Mouse (Mus musculus): ENCODE results near the gene Tshz2. TPM values are rescaled to one million over a fixed set of nuclear protein-coding genes. Genes with fewer than 3 reads are reported as not detected.

Gene Tshz2
- polyA plus RNA-seq, 1 experiment: 6.2 TPM

- no peak overlapping the region for H3K4me3 ChIP-seq (replicated peaks; ENCODE audit: extremely low read depth, low read depth, low read length)
- no peak for TF ChIP-seq POLR2A (IDR thresholded peaks at IDR 0.05; ENCODE audit: borderline replicate concordance, extremely low read depth, low read depth, low read length)
- DNase-seq: no peak
- no peaks in the 10 kb centered on the region for H3K4me1 ChIP-seq (ENCODE audit: control insufficient read depth, insufficient read depth, low read length)
- 97% methylated on average over 8 of the region's 8 CpGs for WGBS
Observed at GRCm38 (mm10) chr2:169812055-169812454, 179.2 kb downstream of the Tshz2 start.

GRCm38 (mm10) chr2:169812940-169813339 lies 180.1 kb downstream of the Tshz2 start:
- no peak for DNase-seq
- Histone ChIP-seq H3K4me3 (replicated peaks; ENCODE audit: extremely low read depth, low read depth, low read length) (no peak overlapping the region), H3K4me1 (ENCODE audit: control insufficient read depth, insufficient read depth, low read length) (no peaks in the 10 kb centered on the region)
- TF ChIP-seq CTCF (IDR thresholded peaks at IDR 0.05; ENCODE audit: insufficient read depth, low read length) (no peak), POLR2A (IDR thresholded peaks at IDR 0.05; ENCODE audit: borderline replicate concordance, extremely low read depth, low read depth, low read length) (no peak)
- WGBS: 88% methylated on average over 7 of the region's 7 CpGs

- WGBS: 70% methylated on average over 3 of the region's 3 CpGs
- Histone ChIP-seq H3K4me3 (replicated peaks; ENCODE audit: extremely low read depth, low read depth, low read length) (no peak overlapping the region), H3K4me1 (ENCODE audit: control insufficient read depth, insufficient read depth, low read length) (no peaks in the 10 kb centered on the region)
- no peak for DNase-seq
- TF ChIP-seq POLR2A (IDR thresholded peaks at IDR 0.05; ENCODE audit: borderline replicate concordance, extremely low read depth, low read depth, low read length) (no peak), CTCF (IDR thresholded peaks at IDR 0.05; ENCODE audit: insufficient read depth, low read length) (no peak)
Observed at GRCm38 (mm10) chr2:169814351-169814750, 181.5 kb downstream of the Tshz2 start.

- no peak for DNase-seq
- no peak for TF ChIP-seq CTCF (IDR thresholded peaks at IDR 0.05; ENCODE audit: insufficient read depth, low read length)
- no peak for TF ChIP-seq POLR2A (IDR thresholded peaks at IDR 0.05; ENCODE audit: borderline replicate concordance, extremely low read depth, low read depth, low read length)
- Histone ChIP-seq H3K4me3 (replicated peaks; ENCODE audit: extremely low read depth, low read depth, low read length) (no peak overlapping the region), H3K4me1 (ENCODE audit: control insufficient read depth, insufficient read depth, low read length) (no peaks in the 10 kb centered on the region)
- WGBS: 75% methylated on average over 10 of the region's 10 CpGs
Observed at GRCm38 (mm10) chr2:169814757-169815156, 181.9 kb downstream of the Tshz2 start.

- H3K4me1 ChIP-seq (ENCODE audit: control insufficient read depth, insufficient read depth, low read length): no peaks in the 10 kb centered on the region
- TF ChIP-seq POLR2A (IDR thresholded peaks at IDR 0.05; ENCODE audit: borderline replicate concordance, extremely low read depth, low read depth, low read length) (no peak), CTCF (IDR thresholded peaks at IDR 0.05; ENCODE audit: insufficient read depth, low read length) (no peak)
- 70% methylated on average over 9 of the region's 9 CpGs for whole genome bisulfite sequencing
- no peak for DNase-seq
- H3K4me3 ChIP-seq (replicated peaks; ENCODE audit: extremely low read depth, low read depth, low read length): no peak overlapping the region
Observed at GRCm38 (mm10) chr2:169821021-169821441, 188.2 kb downstream of the Tshz2 start.

- WGBS: 56% methylated on average over 12 of the region's 12 CpGs
- no peak for DNase-seq
- TF ChIP-seq CTCF (IDR thresholded peaks at IDR 0.05; ENCODE audit: insufficient read depth, low read length): no peak
- Histone ChIP-seq H3K4me3 (replicated peaks; ENCODE audit: extremely low read depth, low read depth, low read length) (no peak overlapping the region), H3K4me1 (ENCODE audit: control insufficient read depth, insufficient read depth, low read length) (no peaks in the 10 kb centered on the region)
Observed at GRCm38 (mm10) chr2:169825908-169826307, 193.1 kb downstream of the Tshz2 start.

GRCm38 (mm10) chr2:169826316-169826715 lies 193.5 kb downstream of the Tshz2 start:
- DNase-seq: no peak
- H3K4me1 ChIP-seq (ENCODE audit: control insufficient read depth, insufficient read depth, low read length): no peaks in the 10 kb centered on the region
- 30% methylated on average over 15 of the region's 15 CpGs for WGBS
- TF ChIP-seq CTCF (IDR thresholded peaks at IDR 0.05; ENCODE audit: insufficient read depth, low read length) (no peak), POLR2A (IDR thresholded peaks at IDR 0.05; ENCODE audit: borderline replicate concordance, extremely low read depth, low read depth, low read length) (no peak)
- no peak overlapping the region for H3K4me3 ChIP-seq (replicated peaks; ENCODE audit: extremely low read depth, low read depth, low read length)

GRCm38 (mm10) chr2:169826833-169827232 lies 194.0 kb downstream of the Tshz2 start:
- no peaks in the 10 kb centered on the region for H3K4me1 ChIP-seq (ENCODE audit: control insufficient read depth, insufficient read depth, low read length)
- TF ChIP-seq POLR2A (IDR thresholded peaks at IDR 0.05; ENCODE audit: borderline replicate concordance, extremely low read depth, low read depth, low read length) (no peak), CTCF (IDR thresholded peaks at IDR 0.05; ENCODE audit: insufficient read depth, low read length) (no peak)
- 44% methylated on average over 8 of the region's 8 CpGs for WGBS
- no peak for DNase-seq
- no peak overlapping the region for H3K4me3 ChIP-seq (replicated peaks; ENCODE audit: extremely low read depth, low read depth, low read length)

- Histone ChIP-seq H3K4me3 (replicated peaks; ENCODE audit: extremely low read depth, low read depth, low read length) (no peak overlapping the region), H3K4me1 (ENCODE audit: control insufficient read depth, insufficient read depth, low read length) (no peaks in the 10 kb centered on the region)
- no peak for TF ChIP-seq CTCF (IDR thresholded peaks at IDR 0.05; ENCODE audit: insufficient read depth, low read length)
- TF ChIP-seq POLR2A (IDR thresholded peaks at IDR 0.05; ENCODE audit: borderline replicate concordance, extremely low read depth, low read depth, low read length): no peak
- 74% methylated on average over 12 of the region's 12 CpGs for WGBS
- no peak for DNase-seq
Observed at GRCm38 (mm10) chr2:169832184-169832583, 199.4 kb downstream of the Tshz2 start.

GRCm38 (mm10) chr2:169833638-169834037 lies 200.8 kb downstream of the Tshz2 start:
- Histone ChIP-seq H3K4me3 (replicated peaks; ENCODE audit: extremely low read depth, low read depth, low read length) (no peak overlapping the region), H3K4me1 (ENCODE audit: control insufficient read depth, insufficient read depth, low read length) (no peaks in the 10 kb centered on the region)
- DNase-seq: no peak
- 43% methylated on average over 9 of the region's 9 CpGs for WGBS
- TF ChIP-seq CTCF (IDR thresholded peaks at IDR 0.05; ENCODE audit: insufficient read depth, low read length) (no peak), POLR2A (IDR thresholded peaks at IDR 0.05; ENCODE audit: borderline replicate concordance, extremely low read depth, low read depth, low read length) (no peak)

GRCm38 (mm10) chr2:169834602-169835001 lies 201.8 kb downstream of the Tshz2 start:
- 25% methylated on average over 7 of the region's 7 CpGs for WGBS
- H3K4me3 ChIP-seq (replicated peaks; ENCODE audit: extremely low read depth, low read depth, low read length): no peak overlapping the region
- TF ChIP-seq POLR2A (IDR thresholded peaks at IDR 0.05; ENCODE audit: borderline replicate concordance, extremely low read depth, low read depth, low read length): no peak
- no peak for TF ChIP-seq CTCF (IDR thresholded peaks at IDR 0.05; ENCODE audit: insufficient read depth, low read length)
- no peaks in the 10 kb centered on the region for H3K4me1 ChIP-seq (ENCODE audit: control insufficient read depth, insufficient read depth, low read length)
- DNase-seq: no peak

Data from lung, adult 2 months (tissue).